In the genomic region with DNA sequence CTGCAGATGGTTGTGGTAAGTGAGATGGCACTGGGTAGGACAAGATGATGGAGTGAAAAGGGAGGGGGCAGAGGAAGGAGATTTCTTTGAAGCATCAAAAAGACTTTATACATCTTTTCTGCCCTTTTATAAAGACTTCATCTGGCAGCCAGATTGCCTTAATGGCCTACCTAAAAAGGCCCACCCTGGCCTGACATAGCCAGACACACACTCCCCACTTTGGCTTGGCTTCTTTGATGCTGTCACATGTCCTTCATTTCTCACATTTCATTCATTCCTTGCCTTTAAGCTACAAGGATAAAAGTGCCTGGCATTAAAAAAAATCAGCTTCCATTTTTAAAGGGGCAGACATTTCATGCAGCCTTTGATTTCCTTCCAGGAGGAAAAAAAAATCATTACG, we compare ENCODE assay signal across 21 mouse cellular contexts.
DNase-seq lines count a peak whose midpoint lies in the region; ATAC-seq lines count a peak whose summit lies in the region.
"Had no signal": no experiment of that assay in that cellular context is flagged by ENCODE, and none has a peak within 500 bp of the region (broad histone marks: within the 10 kb centered on the region; RNA-seq: fewer than 3 reads in every experiment).

No protein-coding gene starts in this region.

- DNase-seq in heart, adult 11 months, result peak; percentile 61
- no peak for DNase-seq in heart, postnatal 25 days (ENCODE audit: low spot score)
- no peak for DNase-seq in midbrain, embryonic 10.5 days (ENCODE audit: low spot score)
- peak; percentile 46 for DNase-seq in forelimb bud, embryonic 11.5 days (ENCODE audit: low read depth, low spot score)
- DNase-seq: cerebellum, adult 8-10 months; gastrocnemius, postnatal 25 days; heart, postnatal 36 days; kidney, adult 8-10 months; kidney, postnatal 14 days; right cerebral cortex, postnatal 4 days had no signal

- H3K4me1 ChIP-seq in midbrain, embryonic 16.5 days (ENCODE audit: control insufficient read depth, insufficient read depth, low read length), result peaks cover 9% of the 10 kb centered on the region; the same call in 1 of the 2 replicates
- H3K4me1 ChIP-seq in midbrain, embryonic 10.5 days, result no peaks in the 10 kb centered on the region
- H3K4me1 ChIP-seq in neural tube, embryonic 15.5 days, result 0 out of 2 replicates have a peak, but pooled peaks cover 5% of the 10 kb centered on the region
- H3K4me1 ChIP-seq: heart, embryonic 10.5 days; limb, embryonic 15.5 days; liver, embryonic 15.5 days had no signal

- intact Hi-C loops in heart, postnatal 25 days (cut with DNase I), result no loop called here

- no peak overlapping the region for H3K27ac ChIP-seq in midbrain, embryonic 16.5 days (ENCODE audit: low read length)
- no peak overlapping the region for H3K27ac ChIP-seq in midbrain, embryonic 10.5 days (replicated peaks)
- no peak overlapping the region for H3K27ac ChIP-seq in neural tube, embryonic 15.5 days (replicated peaks)
- H3K27ac ChIP-seq: heart, embryonic 10.5 days; hindbrain, embryonic 14.5 days; left cerebral cortex, adult 2 months; limb, embryonic 15.5 days; liver, embryonic 15.5 days; stomach, postnatal 0 days had no signal

- no peaks in the 10 kb centered on the region for H3K36me3 ChIP-seq in midbrain, embryonic 16.5 days (ENCODE audit: control insufficient read depth, insufficient read depth, low read length)
- H3K36me3 ChIP-seq in midbrain, embryonic 10.5 days, result no peaks in the 10 kb centered on the region
- no peaks in the 10 kb centered on the region for H3K36me3 ChIP-seq in neural tube, embryonic 15.5 days
- H3K36me3 ChIP-seq: heart, embryonic 10.5 days; limb, embryonic 15.5 days; liver, embryonic 15.5 days had no signal

- WGBS in midbrain, embryonic 16.5 days, result 54% methylated on average over 1 of the region's 1 CpGs
- 67% methylated on average over 1 of the region's 1 CpGs for WGBS in midbrain, embryonic 10.5 days
- 85% methylated on average over 1 of the region's 1 CpGs for WGBS in neural tube, embryonic 15.5 days

- H3K27me3 ChIP-seq in midbrain, embryonic 16.5 days (ENCODE audit: control insufficient read depth, insufficient read depth, low read depth, low read length), result no peaks in the 10 kb centered on the region
- no peaks in the 10 kb centered on the region for H3K27me3 ChIP-seq in midbrain, embryonic 10.5 days (ENCODE audit: low read depth, poor library complexity, severe bottlenecking)
- no peaks in the 10 kb centered on the region for H3K27me3 ChIP-seq in neural tube, embryonic 15.5 days (replicated peaks)
- H3K27me3 ChIP-seq: limb, embryonic 15.5 days; liver, embryonic 15.5 days had no signal

- 0 out of 2 replicates have a peak, but pooled peaks have one; percentile 51 for ATAC-seq in midbrain, embryonic 16.5 days
- ATAC-seq in neural tube, embryonic 15.5 days (ENCODE audit: low FRiP score), result no peak
- no peak for ATAC-seq in erythroblast, adult 5-6 weeks (replicated peaks; ENCODE audit: low FRiP score, poor library complexity, severe bottlenecking)
- ATAC-seq: lung, postnatal 0 days had no signal

- H3K4me2 ChIP-seq in midbrain, embryonic 16.5 days (ENCODE audit: low read length), result no peak overlapping the region
- H3K4me2 ChIP-seq in neural tube, embryonic 15.5 days, result no peak overlapping the region
- H3K4me2 ChIP-seq: hindbrain, embryonic 14.5 days; limb, embryonic 15.5 days; liver, embryonic 15.5 days had no signal

- no peaks in the 10 kb centered on the region for H3K9me3 ChIP-seq in midbrain, embryonic 16.5 days (replicated peaks; ENCODE audit: control insufficient read depth, low read length, poor library complexity, severe bottlenecking)
- H3K9me3 ChIP-seq in midbrain, embryonic 10.5 days (replicated peaks), result no peaks in the 10 kb centered on the region
- H3K9me3 ChIP-seq in neural tube, embryonic 15.5 days (replicated peaks), result no peaks in the 10 kb centered on the region
- H3K9me3 ChIP-seq: heart, embryonic 10.5 days; limb, embryonic 15.5 days; liver, embryonic 15.5 days had no signal

- no peak overlapping the region for H3K4me3 ChIP-seq in midbrain, embryonic 16.5 days (ENCODE audit: low read depth, low read length)
- H3K4me3 ChIP-seq in midbrain, embryonic 10.5 days, result no peak overlapping the region
- no peak overlapping the region for H3K4me3 ChIP-seq in neural tube, embryonic 15.5 days (replicated peaks)
- H3K4me3 ChIP-seq: erythroblast, embryonic 14.5 days; heart, embryonic 10.5 days; left cerebral cortex, adult 2 months; limb, embryonic 15.5 days; liver, embryonic 15.5 days had no signal

- H3K9ac ChIP-seq in midbrain, embryonic 16.5 days (ENCODE audit: low read depth, low read length), result no peak overlapping the region
- no peak overlapping the region for H3K9ac ChIP-seq in neural tube, embryonic 15.5 days (replicated peaks)
- H3K9ac ChIP-seq: hindbrain, embryonic 14.5 days; limb, embryonic 15.5 days; liver, embryonic 15.5 days had no signal

Comparison
In these comparisons a context has a peak if more than half of its experiments do, and no peak if none do; other contexts are left out.
1. DNase-seq: peak in heart, adult 11 months (single experiment) and forelimb bud, embryonic 11.5 days (single experiment); none in heart, postnatal 25 days (single experiment) and midbrain, embryonic 10.5 days (single experiment).